In the genomic region with DNA sequence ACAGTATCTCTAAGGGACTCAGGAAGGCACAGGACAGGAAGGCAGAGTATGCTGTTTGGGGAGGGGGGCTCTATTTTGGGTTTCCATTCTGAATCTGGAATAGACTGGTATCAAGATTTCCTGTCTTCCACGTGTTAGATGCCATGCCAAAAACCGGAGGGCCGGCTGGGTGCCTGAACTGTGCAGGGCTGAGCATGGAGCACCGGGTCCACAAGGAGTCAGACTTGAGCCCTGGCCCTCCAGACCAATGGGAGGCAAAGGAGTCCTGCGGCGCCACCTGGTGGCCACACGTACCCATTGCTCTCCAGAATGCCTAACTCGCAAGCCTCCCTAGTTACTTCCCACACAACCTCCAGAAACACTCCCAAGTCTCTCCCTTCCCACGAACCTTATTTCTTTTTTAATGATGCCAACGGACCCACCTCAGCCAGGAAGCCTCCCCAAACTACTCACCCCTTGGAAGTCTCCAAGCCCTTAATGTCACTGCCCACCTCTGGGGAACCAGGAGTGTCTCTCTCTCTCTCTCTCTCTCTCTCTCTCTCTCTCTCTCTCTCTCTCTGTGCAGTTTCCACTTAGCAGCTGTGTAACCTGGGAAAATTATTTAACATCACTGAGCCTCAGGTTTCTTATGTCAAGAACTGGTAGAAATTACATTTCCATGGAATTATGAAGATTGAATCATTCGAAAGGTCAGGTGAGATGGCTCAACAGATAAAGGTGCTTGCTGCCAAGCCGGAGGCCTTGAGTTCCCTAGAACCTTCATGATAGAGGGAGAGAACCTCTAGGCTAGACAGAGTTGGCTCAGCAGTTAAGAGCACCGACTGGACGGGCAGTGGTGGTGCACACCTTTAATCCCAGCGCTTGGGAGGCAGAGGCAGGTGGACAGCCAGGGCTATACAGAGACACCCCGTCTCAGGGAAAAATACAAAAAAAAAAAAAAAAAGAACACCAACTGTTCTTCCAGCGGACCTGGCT, we compare ENCODE assay signal across 8 mouse cellular contexts. TPM values are rescaled to one million over a fixed set of nuclear protein-coding genes. Genes with fewer than 3 reads are reported as not detected.
A peak's percentile ranks its signal among the peaks of the same experiment; 100 is the strongest.
DNase-seq lines count a peak whose midpoint lies in the region; ATAC-seq and TF ChIP-seq lines count a peak whose summit lies in the region.

No protein-coding gene starts in this region.

- TF ChIP-seq CTCF in liver, postnatal 0 days (IDR thresholded peaks at IDR 0.05; ENCODE audit: low read depth) = peak; percentile 100
- peak; percentile 98 for TF ChIP-seq CTCF in testis, adult 2 months (IDR thresholded peaks at IDR 0.05; ENCODE audit: control insufficient read depth, insufficient read depth, insufficient replicate concordance, low read depth, low read length)

- no peak overlapping the region for H3K27ac ChIP-seq in forebrain, embryonic 11.5 days (ENCODE audit: low read depth, low read length)
- H3K27ac ChIP-seq in heart, embryonic 16.5 days (ENCODE audit: low read length) = no peak overlapping the region
- H3K27ac ChIP-seq in liver, postnatal 0 days (ENCODE audit: low read depth) = no peak overlapping the region
- no peak overlapping the region for H3K27ac ChIP-seq in neural tube, embryonic 14.5 days (ENCODE audit: low read depth, low read length)
- H3K27ac ChIP-seq in testis, adult 2 months (ENCODE audit: control insufficient read depth, insufficient read depth, low read depth, low read length) = no peak overlapping the region

- H3K9ac ChIP-seq in forebrain, embryonic 11.5 days (ENCODE audit: low read length) = no peak overlapping the region; the same call in 1 of the 2 replicates
- H3K9ac ChIP-seq in heart, embryonic 16.5 days (ENCODE audit: low read length) = peak overlapping the region; percentile 44; the same call in 1 of the 2 replicates
- no peak overlapping the region for H3K9ac ChIP-seq in liver, postnatal 0 days (replicated peaks)
- H3K9ac ChIP-seq in neural tube, embryonic 14.5 days (replicated peaks; ENCODE audit: low read depth, low read length) = no peak overlapping the region

- H3K27me3 ChIP-seq in forebrain, embryonic 11.5 days (ENCODE audit: control insufficient read depth, insufficient read depth, low read length) = no peaks in the 10 kb centered on the region
- no peaks in the 10 kb centered on the region for H3K27me3 ChIP-seq in heart, embryonic 16.5 days (ENCODE audit: control insufficient read depth, insufficient read depth, low read length)
- H3K27me3 ChIP-seq in liver, postnatal 0 days (ENCODE audit: insufficient read depth, low read length) = no peaks in the 10 kb centered on the region
- no peaks in the 10 kb centered on the region for H3K27me3 ChIP-seq in neural tube, embryonic 14.5 days (ENCODE audit: control insufficient read depth, insufficient read depth, low read length)
- H3K27me3 ChIP-seq in testis, adult 2 months (ENCODE audit: control insufficient read depth, insufficient read depth, low read length) = no peaks in the 10 kb centered on the region

- WGBS in forebrain, embryonic 11.5 days = 36% methylated on average over 17 of the region's 17 CpGs
- 32% methylated on average over 17 of the region's 17 CpGs for WGBS in heart, embryonic 16.5 days
- WGBS in liver, postnatal 0 days (ENCODE audit: insufficient replicate concordance) = 33% methylated on average over 17 of the region's 17 CpGs
- 34% methylated on average over 17 of the region's 17 CpGs for WGBS in neural tube, embryonic 14.5 days

- peaks cover 20% of the 10 kb centered on the region for H3K4me1 ChIP-seq in forebrain, embryonic 11.5 days (replicated peaks; ENCODE audit: control insufficient read depth, insufficient read depth, low read length)
- H3K4me1 ChIP-seq in heart, embryonic 16.5 days (ENCODE audit: control insufficient read depth, insufficient read depth, low read length) = peaks cover 33% of the 10 kb centered on the region
- peaks cover 10% of the 10 kb centered on the region for H3K4me1 ChIP-seq in liver, postnatal 0 days (ENCODE audit: insufficient read depth)
- peaks cover 35% of the 10 kb centered on the region for H3K4me1 ChIP-seq in neural tube, embryonic 14.5 days (ENCODE audit: control insufficient read depth, insufficient read depth, low read length)
- H3K4me1 ChIP-seq in testis, adult 2 months (ENCODE audit: control insufficient read depth, insufficient read depth, low read length) = peaks cover 14% of the 10 kb centered on the region

- no peak for TF ChIP-seq EP300 in liver, postnatal 0 days (IDR thresholded peaks at IDR 0.05; ENCODE audit: low read depth)

- H3K9me3 ChIP-seq in forebrain, embryonic 11.5 days (ENCODE audit: control insufficient read depth, low read length) = no peaks in the 10 kb centered on the region
- H3K9me3 ChIP-seq in heart, embryonic 16.5 days (replicated peaks; ENCODE audit: control insufficient read depth, low read length) = no peaks in the 10 kb centered on the region
- H3K9me3 ChIP-seq in liver, postnatal 0 days (ENCODE audit: low read length) = no peaks in the 10 kb centered on the region
- no peaks in the 10 kb centered on the region for H3K9me3 ChIP-seq in neural tube, embryonic 14.5 days (ENCODE audit: control insufficient read depth, low read length)

- 0 out of 2 replicates have a peak overlapping the region, but pooled peaks have one; percentile 12 for H3K4me3 ChIP-seq in forebrain, embryonic 11.5 days (ENCODE audit: low read depth, low read length)
- no peak overlapping the region for H3K4me3 ChIP-seq in heart, embryonic 16.5 days (ENCODE audit: low read length)
- no peak overlapping the region for H3K4me3 ChIP-seq in liver, postnatal 0 days (ENCODE audit: low read depth, low read length)
- H3K4me3 ChIP-seq in neural tube, embryonic 14.5 days (ENCODE audit: low read depth, low read length) = no peak overlapping the region
- H3K4me3 ChIP-seq in testis, adult 2 months (ENCODE audit: control insufficient read depth, low read depth, low read length) = no peak overlapping the region

- peak; percentile 62 for ATAC-seq in CD4-positive, CD25-positive, alpha-beta regulatory T cell, adult 4 months
- ATAC-seq in forebrain, embryonic 11.5 days (replicated peaks; ENCODE audit: low FRiP score) = peak; percentile 70
- peak; percentile 74 for ATAC-seq in heart, embryonic 16.5 days (replicated peaks; ENCODE audit: extremely low read depth, insufficient read depth, low FRiP score)
- peak; percentile 84 for ATAC-seq in liver, postnatal 0 days
- ATAC-seq in neural tube, embryonic 14.5 days (ENCODE audit: low read depth) = peak; percentile 64

- TF ChIP-seq POLR2A in testis, adult 2 months (IDR thresholded peaks at IDR 0.05; ENCODE audit: control insufficient read depth, low read depth, low read length) = no peak

- H3K36me3 ChIP-seq in forebrain, embryonic 11.5 days (ENCODE audit: control insufficient read depth, insufficient read depth, low read length) = peaks cover 3% of the 10 kb centered on the region; the same call in 1 of the 2 replicates
- peaks cover 4% of the 10 kb centered on the region; the same call in 1 of the 2 replicates for H3K36me3 ChIP-seq in heart, embryonic 16.5 days (ENCODE audit: control insufficient read depth, insufficient read depth)
- H3K36me3 ChIP-seq in liver, postnatal 0 days (replicated peaks; ENCODE audit: insufficient read depth, low read length) = no peaks in the 10 kb centered on the region
- no peaks in the 10 kb centered on the region; the same call in 1 of the 2 replicates for H3K36me3 ChIP-seq in neural tube, embryonic 14.5 days (ENCODE audit: control insufficient read depth, insufficient read depth, low read length)
- H3K36me3 ChIP-seq in testis, adult 2 months (ENCODE audit: control insufficient read depth, insufficient read depth, low read length) = no peaks in the 10 kb centered on the region

- peak overlapping the region; percentile 27; the same call in 1 of the 2 replicates for H3K4me2 ChIP-seq in forebrain, embryonic 11.5 days (ENCODE audit: low read depth, low read length, severe bottlenecking)
- peak overlapping the region; percentile 13; the same call in 1 of the 2 replicates for H3K4me2 ChIP-seq in heart, embryonic 16.5 days (ENCODE audit: low read depth, low read length)
- H3K4me2 ChIP-seq in liver, postnatal 0 days (ENCODE audit: low read depth, low read length) = no peak overlapping the region
- H3K4me2 ChIP-seq in neural tube, embryonic 14.5 days (ENCODE audit: low read depth, low read length) = 0 out of 2 replicates have a peak overlapping the region, but pooled peaks have one; percentile 19

- peak; percentile 76 for DNase-seq in c-Kit-negative CD71-positive TER-119-positive erythroid progenitor cells, embryonic 14.5 days (ENCODE audit: low read depth, low spot score)
- peak; percentile 95 for DNase-seq in forebrain, embryonic 11.5 days (ENCODE audit: low spot score)
- DNase-seq in kidney, postnatal 25 days = peak; percentile 91 to 95
- peak; percentile 94 for DNase-seq in liver, postnatal 0 days

RNA-seq across cellular contexts. Expression of a gene that starts 5.8 kb away (rescaled TPM):
- polyA plus RNA-seq in CD4-positive, CD25-positive, alpha-beta regulatory T cell, adult 4 months (2017; shearing (Covaris generic)) = 1 to 10 TPM in 1 of 2 experiments, under 1 TPM in 1; 0.60 to 1.5 TPM
- 44.4 and 46.2 TPM in 2 replicates for polyA plus RNA-seq in forebrain, embryonic 11.5 days (2014; fragmentation: Nextera tagmentation; extraction: Ambion mirVana)
- polyA plus RNA-seq in heart, embryonic 16.5 days (2015; fragmentation: Nextera tagmentation; extraction: Ambion mirVana) = 5.3 and 5.7 TPM in 2 replicates
- 0.37 and 0.51 TPM in 2 replicates for polyA plus RNA-seq in liver, postnatal 0 days (2015; fragmentation: Nextera tagmentation; extraction: Ambion mirVana)
- polyA plus RNA-seq in neural tube, embryonic 14.5 days (2014; fragmentation: Nextera tagmentation; extraction: Ambion mirVana) = 34.0 and 35.3 TPM in 2 replicates
- 1.4 and 1.5 TPM in 2 replicates for polyA plus RNA-seq in testis, adult 2 months (2012; rRNA removed)

RNA-seq across cellular contexts. Expression of a gene that starts 16.7 kb away (rescaled TPM):
- 1 to 10 TPM; 5.0 to 5.1 TPM for polyA plus RNA-seq in CD4-positive, CD25-positive, alpha-beta regulatory T cell, adult 4 months (2017; shearing (Covaris generic))
- polyA plus RNA-seq in forebrain, embryonic 11.5 days (2014; fragmentation: Nextera tagmentation; extraction: Ambion mirVana) = 19.4 and 20.4 TPM in 2 replicates
- 127 and 129 TPM in 2 replicates for polyA plus RNA-seq in heart, embryonic 16.5 days (2015; fragmentation: Nextera tagmentation; extraction: Ambion mirVana)
- polyA plus RNA-seq in liver, postnatal 0 days (2015; fragmentation: Nextera tagmentation; extraction: Ambion mirVana) = 68.4 and 73.4 TPM in 2 replicates
- 41.0 and 41.4 TPM in 2 replicates for polyA plus RNA-seq in neural tube, embryonic 14.5 days (2014; fragmentation: Nextera tagmentation; extraction: Ambion mirVana)
- polyA plus RNA-seq in testis, adult 2 months (2012; rRNA removed) = 14.4 and 16.7 TPM in 2 replicates

RNA-seq across cellular contexts. Expression of a gene that starts 21.7 kb away (rescaled TPM):
- polyA plus RNA-seq in CD4-positive, CD25-positive, alpha-beta regulatory T cell, adult 4 months (2017; shearing (Covaris generic)) = not detected
- polyA plus RNA-seq in forebrain, embryonic 11.5 days (2014; fragmentation: Nextera tagmentation; extraction: Ambion mirVana) = 0.43 and 1.1 TPM in 2 replicates
- 2.2 and 5.2 TPM in 2 replicates for polyA plus RNA-seq in heart, embryonic 16.5 days (2015; fragmentation: Nextera tagmentation; extraction: Ambion mirVana)
- 0.13 and 0.29 TPM in 2 replicates for polyA plus RNA-seq in liver, postnatal 0 days (2015; fragmentation: Nextera tagmentation; extraction: Ambion mirVana)
- polyA plus RNA-seq in neural tube, embryonic 14.5 days (2014; fragmentation: Nextera tagmentation; extraction: Ambion mirVana) = not detected in 2 replicates
- polyA plus RNA-seq in testis, adult 2 months (2012; rRNA removed) = 0.10 and 1.9 TPM in 2 replicates

RNA-seq across cellular contexts. Expression of a gene that starts 26.4 kb away (rescaled TPM):
- polyA plus RNA-seq in CD4-positive, CD25-positive, alpha-beta regulatory T cell, adult 4 months (2017; shearing (Covaris generic)) = 100 to 1,000 TPM; 197 to 234 TPM
- polyA plus RNA-seq in forebrain, embryonic 11.5 days (2014; fragmentation: Nextera tagmentation; extraction: Ambion mirVana) = 89.3 and 96.0 TPM in 2 replicates
- polyA plus RNA-seq in heart, embryonic 16.5 days (2015; fragmentation: Nextera tagmentation; extraction: Ambion mirVana) = 136 and 139 TPM in 2 replicates
- polyA plus RNA-seq in liver, postnatal 0 days (2015; fragmentation: Nextera tagmentation; extraction: Ambion mirVana) = 104 and 106 TPM in 2 replicates
- polyA plus RNA-seq in neural tube, embryonic 14.5 days (2014; fragmentation: Nextera tagmentation; extraction: Ambion mirVana) = 97.0 and 106 TPM in 2 replicates
- 46.9 and 53.9 TPM in 2 replicates for polyA plus RNA-seq in testis, adult 2 months (2012; rRNA removed)

RNA-seq across cellular contexts. Expression of a gene that starts 27.1 kb away (rescaled TPM):
- polyA plus RNA-seq in CD4-positive, CD25-positive, alpha-beta regulatory T cell, adult 4 months (2017; shearing (Covaris generic)) = 10 to 100 TPM; 11.9 to 12.0 TPM
- polyA plus RNA-seq in forebrain, embryonic 11.5 days (2014; fragmentation: Nextera tagmentation; extraction: Ambion mirVana) = 89.2 and 95.0 TPM in 2 replicates
- 28.8 and 32.0 TPM in 2 replicates for polyA plus RNA-seq in heart, embryonic 16.5 days (2015; fragmentation: Nextera tagmentation; extraction: Ambion mirVana)
- 12.5 and 13.5 TPM in 2 replicates for polyA plus RNA-seq in liver, postnatal 0 days (2015; fragmentation: Nextera tagmentation; extraction: Ambion mirVana)
- polyA plus RNA-seq in neural tube, embryonic 14.5 days (2014; fragmentation: Nextera tagmentation; extraction: Ambion mirVana) = 43.5 and 44.1 TPM in 2 replicates
- polyA plus RNA-seq in testis, adult 2 months (2012; rRNA removed) = 51.4 and 55.3 TPM in 2 replicates
